Mouse (Mus musculus) forelimb bud, embryonic 11.5 days (tissue): ENCODE data around the gene Vmn2r108.
"Not testable (repeated sequence)": the region's sequence is repeated elsewhere in the genome, so short reads cannot be mapped to it uniquely, and the experiment has no call there.

Experiments used
- DNase-seq: peaks from one replicate; pipeline ENCODE4 v3.0.0-alpha.2; 2012; ENCODE audit warnings: low read depth, low spot score

Vmn2r108 gene

DNA sequence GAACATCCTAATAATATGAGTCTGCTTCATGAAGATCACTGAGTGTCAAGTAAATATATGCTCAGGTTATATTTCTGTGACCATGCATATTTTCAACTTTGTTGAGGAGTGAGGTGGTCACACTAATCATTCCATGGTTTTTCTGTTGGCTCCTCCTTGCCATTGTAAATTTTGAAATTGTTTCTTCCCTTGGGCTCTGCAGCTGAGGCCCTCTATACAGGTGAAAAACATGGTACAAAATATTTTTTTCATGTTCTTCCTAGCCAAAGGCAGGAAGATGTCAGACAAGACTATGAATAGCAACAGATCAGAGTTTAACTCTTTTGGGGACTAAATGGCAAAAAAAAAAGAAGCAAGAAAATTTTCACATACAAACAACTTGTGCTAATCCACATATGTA is at the start of gene Vmn2r108:
TSS of gene Vmn2r108 (minus strand) at position 101 of the 400 bp plus-strand sequence.
- DNase-seq = no peak

DNA sequence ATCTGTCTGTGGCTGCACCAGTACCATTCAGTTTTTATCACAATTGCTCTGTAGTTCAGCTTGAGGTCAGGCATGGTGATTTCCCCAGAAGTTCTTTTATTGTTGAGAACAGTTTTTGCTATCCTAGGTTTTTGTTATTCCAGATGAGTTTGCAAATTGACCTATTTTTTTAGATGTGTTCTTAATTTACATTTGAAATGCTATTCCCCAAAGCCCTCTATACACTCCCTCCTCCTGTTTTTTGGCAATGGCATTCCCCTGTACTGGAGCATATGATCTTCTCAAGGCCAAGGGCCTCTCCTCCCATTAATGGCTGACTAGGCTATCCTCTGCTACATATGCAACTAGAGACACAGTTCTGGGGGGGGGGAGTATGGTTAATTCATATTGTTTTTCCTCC is 27.1 kb upstream of the Vmn2r108 start:
- not testable (repeated sequence) for DNase-seq

DNA sequence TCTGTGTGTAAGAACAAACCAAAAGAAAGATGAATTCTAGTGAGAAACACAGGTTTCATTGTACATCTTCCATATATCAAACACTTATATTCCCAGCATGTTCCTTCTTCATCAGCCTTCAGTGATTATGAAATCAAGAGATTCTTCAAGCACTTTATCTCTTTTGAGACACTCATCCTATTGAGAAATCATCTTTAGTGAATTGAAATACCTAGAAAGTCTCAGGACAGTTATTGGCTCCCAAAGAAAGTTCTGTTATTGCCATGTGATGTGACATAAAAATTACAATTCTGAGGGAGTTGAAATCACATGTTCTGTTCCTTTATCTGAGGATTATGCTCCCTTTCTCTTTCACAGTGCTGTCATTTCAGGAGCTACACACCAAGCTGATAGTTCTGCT is 16.7 kb upstream of the Vmn2r108 start, which contains the start of gene Vmn1r225:
TSS of gene Vmn1r225 (plus strand) at position 301 of the 400 bp plus-strand sequence.
- no peak for DNase-seq

DNA sequence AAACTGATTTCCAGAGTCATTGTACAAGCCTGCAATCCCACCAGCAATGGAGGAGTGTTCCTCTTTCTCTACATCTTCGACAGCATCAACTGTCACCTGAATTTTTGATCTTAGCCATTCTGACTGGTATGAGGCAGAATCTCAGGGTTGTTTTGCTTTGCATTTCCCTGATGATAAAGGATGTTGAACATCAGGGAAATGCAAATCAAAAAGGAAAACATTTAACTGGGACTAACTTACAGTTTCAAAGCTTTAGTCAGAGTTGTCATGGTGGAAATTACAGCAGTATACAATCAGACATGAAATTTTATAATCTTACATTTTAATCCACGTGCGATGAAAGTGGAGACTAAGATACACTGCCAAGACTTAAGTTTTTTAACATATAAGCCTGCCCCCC is 7.8 kb downstream of the Vmn2r108 start:
- DNase-seq = no peak

DNA sequence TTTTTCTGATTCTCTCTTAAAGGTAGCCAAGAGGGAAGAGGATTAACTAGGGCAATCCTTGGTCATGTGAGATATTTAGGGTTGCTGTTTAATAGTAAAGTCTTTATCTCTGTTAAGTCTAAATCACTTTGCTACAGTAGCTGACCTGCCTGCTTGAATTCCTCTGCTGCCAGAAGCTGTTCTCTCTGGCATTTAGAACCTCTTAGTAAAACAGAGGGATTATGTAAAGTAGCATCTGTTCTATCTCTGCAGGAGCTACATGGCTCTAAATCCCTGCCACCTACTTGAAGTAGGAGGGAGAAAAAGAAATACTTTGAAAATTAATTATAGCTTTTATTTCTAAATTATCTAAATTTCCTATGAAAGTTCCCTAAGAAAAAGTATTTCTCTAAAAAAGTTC is 41.9 kb downstream of the Vmn2r108 start:
- DNase-seq = no peak

DNA sequence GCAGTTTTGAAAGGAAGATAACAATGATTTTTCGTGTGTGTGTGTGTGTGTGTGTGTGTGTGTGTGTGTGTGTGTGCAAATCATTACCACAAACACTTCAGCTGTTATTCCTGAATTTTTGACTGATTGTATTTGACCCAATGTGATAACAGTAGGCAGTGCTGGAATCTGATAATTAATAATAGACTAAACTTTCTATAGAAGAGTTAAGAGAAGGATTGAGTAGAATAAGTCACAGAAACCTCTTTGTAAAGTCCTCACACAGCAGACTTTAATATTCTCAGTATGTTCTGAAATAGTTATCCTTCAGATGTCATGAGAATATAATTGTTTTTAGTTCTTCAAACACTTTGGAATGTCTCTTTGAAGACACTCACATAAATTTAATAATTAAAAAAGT is 67.3 kb downstream of the Vmn2r108 start, which contains the start of gene Vmn1r224:
TSS of gene Vmn1r224 (plus strand) at position 301 of the 400 bp plus-strand sequence.
- DNase-seq = no peak
